Mouse (Mus musculus) C3H10T1/2 (cell line): ENCODE results near the gene Cd300ld. TPM values are rescaled to one million over a fixed set of nuclear protein-coding genes. Genes with fewer than 3 reads are reported as not detected.

Experiments
- polyA plus RNA-seq, 2 experiments: library from polyadenylated mRNA; unstranded; fragments of >200 nt; fragmentation: generic; extraction: Trizol; gene quantifications; one replicate each; pipeline ENCODE4 v1.2.1; 2012; ENCODE audit warnings: missing spikeins in 2 of 2

The Cd300ld gene
- polyA plus RNA-seq: not detected

DNA sequence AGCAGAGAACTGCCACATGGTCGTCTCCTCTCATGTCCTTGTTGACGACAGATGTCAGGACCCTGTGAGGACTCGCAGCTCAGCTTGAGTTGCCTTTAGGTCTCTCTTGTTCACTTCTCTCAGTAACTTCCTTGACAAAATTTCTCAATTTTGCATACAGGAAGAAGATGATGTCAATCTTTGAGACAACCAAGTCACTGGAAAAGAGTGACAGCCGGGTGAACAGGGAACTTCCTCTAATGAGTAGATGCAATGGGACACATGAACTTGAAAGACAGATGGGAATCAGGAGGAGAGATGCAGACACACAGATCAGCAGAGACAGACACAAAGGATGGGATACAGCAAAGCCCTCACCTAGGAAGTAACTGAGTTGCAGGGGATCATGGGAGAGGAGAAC lies at the start of gene Cd300ld:
Gene Cd300ld (minus strand): TSS at position 130 of the 400 bp plus-strand sequence.

DNA sequence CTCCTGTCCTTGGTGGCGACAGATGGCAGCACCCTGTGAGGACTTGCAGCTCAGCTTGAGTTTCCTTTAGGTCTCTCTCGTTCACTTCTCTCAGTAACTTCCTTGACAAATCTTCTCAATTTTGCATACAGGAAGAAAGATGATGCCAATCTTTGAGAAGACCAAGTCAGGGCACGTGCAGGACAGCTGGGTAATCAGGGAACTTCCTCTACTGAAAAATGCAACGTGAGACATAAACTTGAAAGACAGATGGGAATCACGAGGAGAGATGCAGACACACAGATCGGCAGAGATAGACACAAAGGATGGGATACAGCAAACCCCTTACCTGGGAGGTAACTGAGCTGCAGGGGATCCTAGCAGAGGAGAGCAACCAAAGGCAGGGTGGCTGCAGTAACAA lies 47.9 kb upstream of the Cd300ld start, which contains the start of gene Cd300ld5:
Gene Cd300ld5 (minus strand): TSS at position 101 of the 400 bp plus-strand sequence.

GRCm38 (mm10) chr11:115026912-115027311 lies 37.2 kb upstream of the Cd300ld start, which contains the start of gene Cd300ld4:
Gene Cd300ld4 (minus strand): TSS chr11:115027012.

GRCm38 (mm10) chr11:115016093-115016492 lies 26.4 kb upstream of the Cd300ld start, which contains the start of gene Cd300ld2:
Gene Cd300ld2 (minus strand): TSS chr11:115016193.

GRCm38 (mm10) chr11:115001474-115002040 lies 11.8 kb upstream of the Cd300ld start, which contains the start of gene Cd300c2:
Gene Cd300c2 (minus strand): TSS chr11:115001880.

GRCm38 (mm10) chr11:114968752-114969207 lies 20.9 kb downstream of the Cd300ld start, which contains the start of gene Cd300c:
Gene Cd300c (minus strand): TSS chr11:114969157.

GRCm38 (mm10) chr11:114934144-114934543 lies 55.6 kb downstream of the Cd300ld start, which contains the start of gene Cd300lb:
Gene Cd300lb (minus strand): TSS chr11:114934386.

Other genes with a start within 250 kb of the Cd300ld start
- under 1 TPM in 1 of 2 experiments, not detected in 1; 0.06 TPM for gene Kif19a, start 224.5 kb downstream of the Cd300ld start, polyA plus RNA-seq
- gene Btbd17, start 194.0 kb downstream of the Cd300ld start, polyA plus RNA-seq: under 1 TPM in 1 of 2 experiments, not detected in 1; 0.70 TPM
- gene Gpr142, start 191.0 kb downstream of the Cd300ld start, polyA plus RNA-seq: not detected
- gene Gprc5c, start 138.8 kb downstream of the Cd300ld start, polyA plus RNA-seq: not detected
- not detected for gene Cd300a, start 99.9 kb downstream of the Cd300ld start, polyA plus RNA-seq
- gene Cd300lb, start 55.5 kb downstream of the Cd300ld start, polyA plus RNA-seq: under 1 TPM; 0.04 to 0.23 TPM
- gene Cd300c, start 20.8 kb downstream of the Cd300ld start, polyA plus RNA-seq: not detected
- gene Cd300c2, start 12.0 kb upstream of the Cd300ld start, polyA plus RNA-seq: not detected
- not detected for gene Cd300ld2, start 26.3 kb upstream of the Cd300ld start, polyA plus RNA-seq
- gene Cd300ld4, start 37.1 kb upstream of the Cd300ld start, polyA plus RNA-seq: not detected
- not detected for gene Cd300ld5, start 47.8 kb upstream of the Cd300ld start, polyA plus RNA-seq
- not detected for gene Cd300ld3, start 58.5 kb upstream of the Cd300ld start, polyA plus RNA-seq
- gene Cd300e, start 72.3 kb upstream of the Cd300ld start, polyA plus RNA-seq: not detected
- under 1 TPM; 0.01 to 0.07 TPM for gene Rab37, start 101.5 kb upstream of the Cd300ld start, polyA plus RNA-seq
- gene Cd300lf, start 144.1 kb upstream of the Cd300ld start, polyA plus RNA-seq: not detected
- gene Slc9a3r1, start 173.4 kb upstream of the Cd300ld start, polyA plus RNA-seq: 10 to 100 TPM; 13.5 to 58.4 TPM
- 1 to 10 TPM; 3.2 to 9.7 TPM for gene Tmem104, start 197.6 kb upstream of the Cd300ld start, polyA plus RNA-seq
- 10 to 100 TPM; 19.1 to 27.4 TPM for gene Nat9, start 197.9 kb upstream of the Cd300ld start, polyA plus RNA-seq